In genomic region chr16:85173373-85174081, GRCm38 (mm10) we compare ENCODE assay signal across 8 mouse cellular contexts. TPM values are rescaled to one million over a fixed set of nuclear protein-coding genes. Genes with fewer than 3 reads are reported as not detected.
DNase-seq lines count a peak whose midpoint lies in the region; ATAC-seq lines count a peak whose summit lies in the region.

TSS of gene App (minus strand) at chr16:85173766.

- H3K4me3 ChIP-seq in hindbrain, embryonic 14.5 days (replicated peaks; ENCODE audit: low read length) = peak within 1 kb of the TSS; percentile 97

- H3K4me2 ChIP-seq in hindbrain, embryonic 14.5 days (replicated peaks) = peak within 1 kb of the TSS; percentile 56

- H3K27ac ChIP-seq in hindbrain, embryonic 14.5 days = peak within 1 kb of the TSS; percentile 96

- under 1% methylated on average over 68 of the region's 78 CpGs for WGBS in hindbrain, embryonic 14.5 days

- H3K36me3 ChIP-seq in hindbrain, embryonic 14.5 days (replicated peaks; ENCODE audit: control insufficient read depth, insufficient read depth) = peaks cover 1% of the 10 kb centered on the region

- no peaks in the 10 kb centered on the region for H3K27me3 ChIP-seq in hindbrain, embryonic 14.5 days (ENCODE audit: control insufficient read depth, insufficient read depth, low read length)

- peak; percentile 87 for ATAC-seq in hindbrain, embryonic 14.5 days (ENCODE audit: low FRiP score)

- H3K4me1 ChIP-seq in hindbrain, embryonic 14.5 days (replicated peaks; ENCODE audit: control insufficient read depth, insufficient read depth, low read length) = peaks cover 30% of the 10 kb centered on the region

- H3K9me3 ChIP-seq in hindbrain, embryonic 14.5 days (ENCODE audit: control insufficient read depth, low read length) = no peaks in the 10 kb centered on the region

- peak within 1 kb of the TSS; percentile 99 for H3K9ac ChIP-seq in hindbrain, embryonic 14.5 days

- DNase-seq in T-cell, adult 2 months (ENCODE audit: low spot score) = peak; percentile 66
- DNase-seq in cerebellum, postnatal 25 days = peak; percentile 98
- DNase-seq in frontal cortex, postnatal 36 days (ENCODE audit: low spot score in 2 of 2) = peak; percentile 92
- peak; percentile 92 for DNase-seq in hindbrain, embryonic 14.5 days (ENCODE audit: low spot score)
- peak; percentile 93 for DNase-seq in left cerebral cortex, adult 18-20 months (ENCODE audit: low spot score in 2 of 2)
- DNase-seq in lung, postnatal 4 days = peak; percentile 92 to 95
- peak; percentile 77 for DNase-seq in retina, postnatal 7 days (ENCODE audit: low read depth, low spot score)
- peak; percentile 87 to 96 for DNase-seq in urinary bladder, adult 18-20 months (ENCODE audit: low spot score in 2 of 2)

RNA-seq across cellular contexts. Expression of gene App, which starts in this region (rescaled TPM):
- 430 and 468 TPM in 2 replicates for polyA plus RNA-seq in hindbrain, embryonic 14.5 days (2014; fragmentation: Nextera tagmentation; extraction: Ambion mirVana)
- total RNA-seq in left cerebral cortex, adult 18-20 months (2021) = 1,000 to 10,000 TPM; 1,397 to 1,476 TPM

Comparison
In these comparisons a context has a peak if more than half of its experiments do, and no peak if none do; other contexts are left out.
1. Peak in every context shown above with its lines: DNase-seq, ATAC-seq, H3K4me3 ChIP-seq and H3K27ac ChIP-seq.